Mouse (Mus musculus) heart, embryonic 14.5 days (tissue): Measurements from ENCODE around the gene Pcyox1. TPM values are rescaled to one million over a fixed set of nuclear protein-coding genes. Genes with fewer than 3 reads are reported as not detected.

Experiments
- ATAC-seq: fragments of 200-750 bp; cut with Nextera tagmentation; 2 replicates; pipeline ENCODE4 v1.8.0; 2017; ENCODE audit warnings: low read depth, moderate TSS enrichment; ENCODE audit not compliant: insufficient number of reproducible peaks, insufficient read depth, low FRiP score
- H3K27ac ChIP-seq, 2 experiments: fragments of 200-500 bp in 1 of 2; fragments of 300-500 bp in 1 of 2; sonication (generic) in 1 of 2; replicated peaks in 1 of 2; 2 replicates each; pipeline ENCODE4 v1.5.1; 2012 to 2014; ENCODE audit warnings: low read depth in 2 of 2, low read length in 2 of 2, control low read depth in 1 of 2, mild to moderate bottlenecking in 1 of 2, mixed read lengths in 1 of 2; ENCODE audit not compliant: control insufficient read depth in 1 of 2, insufficient read depth in 1 of 2
- H3K27me3 ChIP-seq: fragments of 300-500 bp; sonication (generic); 2 replicates; pipeline ENCODE4 v1.6.1; 2014; ENCODE audit warnings: mild to moderate bottlenecking, low read length, control low read depth; ENCODE audit not compliant: control insufficient read depth, insufficient read depth
- H3K36me3 ChIP-seq: fragments of 300-500 bp; sonication (generic); 2 replicates; pipeline ENCODE4 v1.6.1; 2014; ENCODE audit warnings: mild to moderate bottlenecking, control low read depth, low read length, mixed read lengths; ENCODE audit not compliant: control insufficient read depth, insufficient read depth
- H3K4me1 ChIP-seq, 2 experiments: fragments of 200-500 bp in 1 of 2; fragments of 300-500 bp in 1 of 2; sonication (generic) in 1 of 2; 2 replicates each; pipeline ENCODE4 v1.6.1; 2012 to 2014; ENCODE audit warnings: low read length in 2 of 2, control low read depth in 1 of 2, mixed read lengths in 1 of 2; ENCODE audit not compliant: control insufficient read depth in 2 of 2, insufficient read depth in 2 of 2
- H3K4me2 ChIP-seq: fragments of 300-500 bp; sonication (generic); 2 replicates; pipeline ENCODE4 v1.6.1; 2014; ENCODE audit warnings: mild to moderate bottlenecking, low read length
- H3K4me3 ChIP-seq, 2 experiments: fragments of 200-500 bp in 1 of 2; fragments of 300-500 bp in 1 of 2; sonication (generic) in 1 of 2; 2 replicates each; pipeline ENCODE4 v1.5.1; 2012 to 2014; ENCODE audit warnings: low read length in 2 of 2, mild to moderate bottlenecking in 2 of 2, control low read depth in 1 of 2, low read depth in 1 of 2, moderate library complexity in 1 of 2; ENCODE audit not compliant: control insufficient read depth in 1 of 2, insufficient read depth in 1 of 2
- H3K9ac ChIP-seq: fragments of 300-500 bp; sonication (generic); 2 replicates; pipeline ENCODE4 v1.6.1; 2014; ENCODE audit warnings: mild to moderate bottlenecking, low read length
- H3K9me3 ChIP-seq: fragments of 300-500 bp; sonication (generic); 2 replicates; pipeline ENCODE4 v1.6.1; 2016; ENCODE audit warnings: low read length, control low read depth; ENCODE audit not compliant: control insufficient read depth
- WGBS: fragments of 180-500 bp; shearing (Covaris S2); extraction: QIAGEN DNeasy Blood & Tissue Kit; methylation state at CpG from one replicate; pipeline ENCODE4 v1.1.7; 2014; 5-methylcytosine and 5-hydroxymethylcytosine counted together
- polyA plus RNA-seq: library from polyadenylated mRNA; unstranded; fragments of >200 nt; fragmentation: Nextera tagmentation; extraction: Ambion mirVana; gene quantifications from 2 replicates; pipeline ENCODE4 v1.2.1, GENCODE M21; 2014

Gene Pcyox1
- polyA plus RNA-seq, 1 experiment from 2014 or later = 59.2 TPM

GRCm38 (mm10) chr6:86397257-86397980 is 465 bp upstream of the Pcyox1 start:
- H3K27me3 ChIP-seq = no peaks in the 10 kb centered on the region
- H3K9me3 ChIP-seq = no peaks in the 10 kb centered on the region
- H3K9ac ChIP-seq = peak overlapping the region; percentile 91
- WGBS = 3% methylated on average over 14 of the region's 14 CpGs
- peak overlapping the region; percentile 84 to 94 for H3K4me3 ChIP-seq
- peaks cover 12% of the 10 kb centered on the region for H3K36me3 ChIP-seq
- H3K4me1 ChIP-seq = peaks cover 9 to 30% of the 10 kb centered on the region in 2 experiments
- H3K4me2 ChIP-seq = peak overlapping the region; percentile 79
- H3K27ac ChIP-seq = peak overlapping the region; percentile 42 to 89; a peak in 3 of 4 replicates
- no peak; the same call in 1 of the 2 replicates for ATAC-seq

- Histone ChIP-seq H3K4me3 (peak overlapping the region; percentile 84 to 94), H3K27me3 (no peaks in the 10 kb centered on the region), H3K4me2 (peak overlapping the region; percentile 79), H3K36me3 (peaks cover 27% of the 10 kb centered on the region), H3K9ac (peak overlapping the region; percentile 91), H3K27ac (no peak overlapping the region), H3K4me1 (peaks cover 9 to 30% of the 10 kb centered on the region in 2 experiments), H3K9me3 (no peaks in the 10 kb centered on the region)
- 22% methylated on average over 10 of the region's 10 CpGs for WGBS
- no peak for ATAC-seq
Measured at GRCm38 (mm10) chr6:86395969-86396368, 985 bp downstream of the Pcyox1 start.

GRCm38 (mm10) chr6:86395021-86395420 is 1.9 kb downstream of the Pcyox1 start:
- WGBS = 65% methylated on average over 9 of the region's 9 CpGs
- Histone ChIP-seq H3K4me1 (peaks cover 9 to 27% of the 10 kb centered on the region in 2 experiments), H3K36me3 (peaks cover 36% of the 10 kb centered on the region), H3K4me2 (peak overlapping the region; percentile 79), H3K9me3 (no peaks in the 10 kb centered on the region), H3K4me3 (no peak overlapping the region), H3K27ac (0 out of 4 replicates have a peak overlapping the region, but pooled peaks of 1 of the 2 experiments have one; percentile 8), H3K27me3 (no peaks in the 10 kb centered on the region), H3K9ac (peak overlapping the region; percentile 91)
- no peak for ATAC-seq

- no peak overlapping the region for H3K4me2 ChIP-seq
- no peak overlapping the region for H3K27ac ChIP-seq
- peaks cover 9 to 27% of the 10 kb centered on the region in 2 experiments for H3K4me1 ChIP-seq
- H3K27me3 ChIP-seq = no peaks in the 10 kb centered on the region
- no peak overlapping the region for H3K4me3 ChIP-seq
- WGBS = 88% methylated on average over 17 of the region's 17 CpGs
- ATAC-seq = no peak
- peaks cover 45% of the 10 kb centered on the region for H3K36me3 ChIP-seq
- H3K9ac ChIP-seq = no peak overlapping the region
- no peaks in the 10 kb centered on the region for H3K9me3 ChIP-seq
Measured at GRCm38 (mm10) chr6:86394078-86394720, 2.8 kb downstream of the Pcyox1 start.

GRCm38 (mm10) chr6:86393187-86393586 is 3.8 kb downstream of the Pcyox1 start:
- Histone ChIP-seq H3K9ac (no peak overlapping the region), H3K4me3 (no peak overlapping the region), H3K4me1 (peaks cover 9 to 27% of the 10 kb centered on the region in 2 experiments), H3K27me3 (no peaks in the 10 kb centered on the region), H3K4me2 (no peak overlapping the region), H3K27ac (no peak overlapping the region), H3K36me3 (peaks cover 55% of the 10 kb centered on the region), H3K9me3 (no peaks in the 10 kb centered on the region)
- no peak for ATAC-seq
- WGBS = 84% methylated on average over 1 of the region's 1 CpGs

- Histone ChIP-seq H3K4me1 (peaks cover 9 to 22% of the 10 kb centered on the region in 2 experiments), H3K9me3 (no peaks in the 10 kb centered on the region), H3K4me2 (no peak overlapping the region), H3K9ac (no peak overlapping the region), H3K36me3 (peaks cover 73% of the 10 kb centered on the region), H3K4me3 (no peak overlapping the region), H3K27ac (no peak overlapping the region), H3K27me3 (no peaks in the 10 kb centered on the region)
- ATAC-seq = no peak
- 93% methylated on average over 5 of the region's 5 CpGs for WGBS
Measured at GRCm38 (mm10) chr6:86391326-86391725, 5.6 kb downstream of the Pcyox1 start.

GRCm38 (mm10) chr6:86388461-86388860 is 8.5 kb downstream of the Pcyox1 start:
- Histone ChIP-seq H3K27ac (no peak overlapping the region), H3K9ac (no peak overlapping the region), H3K27me3 (no peaks in the 10 kb centered on the region), H3K4me3 (no peak overlapping the region), H3K9me3 (no peaks in the 10 kb centered on the region), H3K36me3 (peaks cover 73% of the 10 kb centered on the region), H3K4me1 (no peaks in the 10 kb centered on the region), H3K4me2 (no peak overlapping the region)
- ATAC-seq = no peak
- WGBS = 62% methylated on average over 18 of the region's 18 CpGs
